Mouse (Mus musculus) natural killer cell, adult 2 months (primary cell): Measurements from ENCODE around the gene Dap3.
"Not testable (repeated sequence)": the region's sequence is repeated elsewhere in the genome, so short reads cannot be mapped to it uniquely, and the experiment has no call there.

Source experiments
- DNase-seq, 2 experiments: peaks; one replicate each; pipeline ENCODE4 v3.0.0; 2022; ENCODE audit warnings: low spot score in 2 of 2

Dap3 gene

DNA sequence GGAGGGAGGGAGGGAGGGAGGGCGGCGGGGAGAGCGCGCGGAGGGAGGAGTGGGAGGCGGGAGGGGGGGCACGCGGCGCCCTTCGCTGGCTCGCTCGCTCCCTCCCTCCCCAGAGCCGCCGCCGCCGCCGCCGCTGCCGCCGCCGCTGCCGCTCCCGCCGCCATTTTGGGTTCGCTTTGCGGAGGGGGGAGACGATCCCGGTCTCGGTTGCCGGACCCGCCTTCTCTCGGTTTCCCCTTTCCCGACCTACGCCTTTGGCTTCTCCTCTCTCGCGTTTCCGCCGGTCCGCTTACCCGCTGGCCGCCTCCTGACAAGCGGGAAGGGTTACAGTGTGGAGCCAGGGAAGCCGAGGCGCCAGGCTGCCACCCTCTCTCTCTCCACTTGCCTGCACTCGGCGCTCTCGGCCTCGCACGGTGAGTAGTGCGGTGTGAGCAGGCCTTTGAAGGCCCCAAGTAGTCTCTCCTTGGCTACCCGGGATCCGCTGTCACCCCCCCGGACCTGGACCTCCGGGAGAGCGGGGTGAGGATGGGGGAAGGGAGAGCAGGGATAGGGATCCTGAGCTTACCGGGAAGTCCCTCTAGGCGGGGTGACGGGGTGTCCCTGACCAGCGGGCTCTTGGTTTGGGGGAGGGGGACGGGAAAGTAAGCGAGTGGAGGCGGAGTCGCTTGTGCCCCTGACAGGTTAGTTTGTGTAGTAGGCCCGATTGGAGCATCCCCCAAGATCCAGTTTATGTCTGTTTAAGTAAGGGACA, at the start of gene Dap3, which contains the start of gene Ash1l:
TSS of gene Dap3 (minus strand) at position 606 of the 751 bp plus-strand sequence.
TSS of gene Ash1l (plus strand) at position 47 of the 751 bp plus-strand sequence.
- peak; percentile 82 to 86 for DNase-seq

DNA sequence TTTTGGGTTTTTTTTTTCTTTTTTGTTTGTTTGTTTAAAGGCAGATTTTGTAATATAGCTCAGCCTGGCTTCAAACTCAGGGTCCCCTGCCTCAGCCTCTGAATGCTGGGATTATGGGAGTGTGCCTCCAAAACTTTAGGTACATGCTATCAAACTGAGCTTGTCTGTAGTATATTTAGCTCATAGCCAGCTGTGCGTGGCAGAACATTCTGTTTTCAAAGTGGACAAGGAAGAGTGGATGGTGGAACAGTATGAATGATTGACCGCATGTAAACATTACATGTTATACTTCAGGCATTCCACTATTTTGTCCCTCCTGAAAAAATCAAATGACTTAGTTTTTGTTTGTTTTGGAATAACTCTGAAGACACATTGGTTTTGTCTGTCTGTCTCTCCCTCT, 41.8 kb upstream of the Dap3 start:
- no peak for DNase-seq

DNA sequence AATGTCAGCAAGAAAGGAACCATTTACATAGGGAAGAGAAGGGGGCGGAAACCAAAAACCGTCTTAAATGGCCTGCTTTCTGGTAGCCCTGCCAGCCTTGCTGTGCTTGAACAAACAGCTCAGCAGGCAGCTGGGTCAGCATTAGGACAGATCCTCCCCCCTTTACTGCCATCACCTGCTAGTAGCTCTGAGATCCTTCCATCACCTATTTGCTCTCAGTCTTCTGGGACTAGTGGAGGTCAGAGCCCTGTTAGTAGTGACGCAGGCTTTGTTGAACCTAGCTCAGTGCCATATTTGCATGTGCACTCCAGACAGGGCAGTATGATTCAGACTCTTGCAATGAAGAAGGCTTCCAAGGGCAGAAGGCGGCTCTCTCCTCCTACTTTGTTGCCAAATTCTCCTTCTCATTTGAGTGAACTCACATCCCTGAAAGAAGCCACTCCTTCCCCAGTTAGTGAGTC, 33.0 kb upstream of the Dap3 start:
- DNase-seq, result no peak

DNA sequence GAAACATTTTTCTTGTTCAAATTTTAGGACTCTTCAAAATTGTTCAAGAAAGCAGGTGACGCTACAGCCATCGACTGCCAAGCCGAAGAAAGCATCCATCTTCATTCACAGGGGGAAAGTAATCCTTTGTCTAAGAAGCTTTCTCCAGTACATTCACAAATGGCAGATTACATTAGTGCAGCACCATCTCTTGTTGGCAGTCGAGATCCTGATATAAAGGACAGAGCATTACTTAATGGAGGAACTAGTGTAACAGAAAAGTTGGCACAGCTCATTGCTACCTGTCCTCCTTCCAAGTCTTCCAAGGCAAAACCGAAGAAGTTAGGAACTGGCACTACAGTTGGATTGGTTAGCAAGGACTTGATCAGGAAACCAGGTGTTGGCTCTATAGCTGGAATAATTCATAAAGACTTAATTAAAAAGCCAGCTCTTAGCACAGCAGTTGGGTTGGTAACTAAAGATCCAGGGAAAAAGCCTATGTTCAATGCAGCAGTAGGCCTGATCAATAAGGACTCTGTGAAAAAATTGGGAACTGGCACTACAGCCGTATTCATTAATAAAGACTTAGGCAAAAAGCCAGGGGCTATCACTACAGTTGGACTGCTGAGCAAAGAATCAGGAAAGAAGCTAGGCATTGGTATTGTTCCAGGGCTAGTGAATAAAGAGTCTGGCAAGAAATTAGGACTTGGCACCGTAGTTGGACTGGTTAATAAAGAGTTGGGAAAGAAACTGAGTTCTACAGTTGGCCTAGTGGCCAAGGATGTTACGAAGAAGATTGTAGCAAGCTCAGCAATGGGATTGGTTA, 30.4 kb upstream of the Dap3 start:
- no peak for DNase-seq

DNA sequence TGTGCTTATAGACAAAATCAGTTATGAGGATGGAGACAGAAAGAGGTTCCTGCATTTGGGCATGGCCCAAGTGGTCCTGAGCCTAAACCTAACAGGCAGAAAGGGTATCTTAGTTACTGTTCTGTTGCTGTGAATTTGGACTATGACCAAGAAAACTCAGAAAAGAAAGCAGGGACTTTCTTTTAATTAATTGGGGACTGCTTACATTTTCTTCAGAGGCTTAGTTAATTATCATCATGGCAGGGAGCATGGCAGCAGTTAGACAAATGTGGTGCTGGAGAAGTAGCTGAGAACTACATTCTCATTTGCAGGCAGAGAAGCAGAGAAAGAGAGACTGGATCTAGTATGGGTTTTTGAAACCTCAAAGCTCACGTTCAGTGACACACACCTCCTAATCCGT, 24.0 kb upstream of the Dap3 start:
- no peak for DNase-seq

DNA sequence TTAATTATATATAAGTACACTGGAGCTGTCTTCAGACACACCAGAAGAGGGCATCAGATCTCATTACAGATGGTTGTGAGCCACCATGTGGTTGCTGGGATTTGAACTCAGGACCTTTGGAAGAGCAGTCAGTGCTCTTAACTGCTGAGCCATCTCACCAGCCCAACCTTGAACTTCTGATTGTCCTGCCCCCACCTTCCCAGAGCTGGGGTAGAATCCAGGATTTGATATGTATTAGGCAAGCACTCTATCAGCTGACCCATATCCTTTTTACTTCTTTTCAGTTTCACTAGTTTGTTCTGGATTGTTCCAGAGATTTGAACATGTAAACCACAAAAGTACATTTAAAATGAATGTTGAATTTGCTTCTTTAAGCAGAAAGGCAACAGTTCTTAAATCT, 12.2 kb upstream of the Dap3 start:
- DNase-seq, result not testable (repeated sequence)

DNA sequence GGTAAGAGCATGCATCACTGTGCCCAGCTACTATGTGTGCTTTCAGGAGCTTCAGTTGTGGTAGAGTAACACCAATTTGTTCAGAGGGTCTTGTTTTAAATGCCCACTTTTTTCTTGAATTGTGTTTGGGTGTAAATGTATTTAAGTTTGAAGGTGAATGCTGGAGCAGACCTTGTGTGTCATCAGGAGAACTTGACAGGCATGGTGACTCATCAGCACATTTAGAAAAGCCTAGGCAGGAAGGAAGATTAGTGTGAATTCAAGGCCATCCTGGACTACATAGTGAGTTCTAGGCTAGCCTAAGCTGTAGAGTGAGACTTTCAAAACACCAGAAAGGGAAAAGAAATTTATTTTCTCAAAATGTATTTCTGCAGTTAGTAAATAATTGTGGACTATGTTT, 2.8 kb upstream of the Dap3 start:
- DNase-seq, result no peak

DNA sequence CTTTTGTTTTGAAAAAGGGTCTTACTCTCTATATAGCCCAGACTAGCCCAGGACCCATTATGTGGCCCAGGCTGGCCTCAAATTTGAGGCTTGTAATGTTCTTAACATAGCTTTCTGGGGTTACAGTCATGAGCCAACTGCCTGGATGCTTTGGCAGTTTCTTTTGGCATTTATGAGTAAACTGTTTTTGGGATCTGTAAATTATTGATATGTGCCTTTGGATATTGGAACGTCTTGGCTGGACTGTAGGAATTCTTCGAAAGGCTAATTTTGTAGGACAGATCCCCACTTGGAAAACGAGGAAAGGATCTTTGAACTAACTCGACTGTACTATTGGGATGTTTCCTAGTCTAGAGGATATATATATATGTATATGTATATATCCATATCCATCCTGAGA, 2.3 kb upstream of the Dap3 start:
- no peak for DNase-seq

DNA sequence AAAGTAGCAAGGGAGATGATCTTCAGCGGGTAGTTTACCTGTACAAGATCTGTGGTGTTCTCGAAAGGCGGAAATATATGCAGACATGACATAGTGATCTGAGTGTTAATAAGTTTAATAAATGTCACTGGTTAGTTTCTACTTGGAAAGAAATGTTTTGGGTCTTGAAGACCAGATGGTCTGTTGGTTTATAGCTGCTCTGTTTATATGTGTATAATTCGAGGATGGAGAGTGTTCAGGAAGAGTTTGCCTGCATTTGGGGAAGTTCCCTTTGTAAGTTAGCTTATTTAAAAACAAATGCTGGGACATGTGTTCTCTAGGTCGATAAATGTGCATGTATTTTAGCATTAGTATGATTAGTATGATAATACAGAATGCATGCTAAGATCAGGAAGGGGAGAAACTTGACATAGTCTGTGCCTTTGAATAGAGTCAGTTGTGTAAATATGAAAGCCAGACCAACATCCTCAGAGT, 383 bp upstream of the Dap3 start:
- DNase-seq, result no peak

DNA sequence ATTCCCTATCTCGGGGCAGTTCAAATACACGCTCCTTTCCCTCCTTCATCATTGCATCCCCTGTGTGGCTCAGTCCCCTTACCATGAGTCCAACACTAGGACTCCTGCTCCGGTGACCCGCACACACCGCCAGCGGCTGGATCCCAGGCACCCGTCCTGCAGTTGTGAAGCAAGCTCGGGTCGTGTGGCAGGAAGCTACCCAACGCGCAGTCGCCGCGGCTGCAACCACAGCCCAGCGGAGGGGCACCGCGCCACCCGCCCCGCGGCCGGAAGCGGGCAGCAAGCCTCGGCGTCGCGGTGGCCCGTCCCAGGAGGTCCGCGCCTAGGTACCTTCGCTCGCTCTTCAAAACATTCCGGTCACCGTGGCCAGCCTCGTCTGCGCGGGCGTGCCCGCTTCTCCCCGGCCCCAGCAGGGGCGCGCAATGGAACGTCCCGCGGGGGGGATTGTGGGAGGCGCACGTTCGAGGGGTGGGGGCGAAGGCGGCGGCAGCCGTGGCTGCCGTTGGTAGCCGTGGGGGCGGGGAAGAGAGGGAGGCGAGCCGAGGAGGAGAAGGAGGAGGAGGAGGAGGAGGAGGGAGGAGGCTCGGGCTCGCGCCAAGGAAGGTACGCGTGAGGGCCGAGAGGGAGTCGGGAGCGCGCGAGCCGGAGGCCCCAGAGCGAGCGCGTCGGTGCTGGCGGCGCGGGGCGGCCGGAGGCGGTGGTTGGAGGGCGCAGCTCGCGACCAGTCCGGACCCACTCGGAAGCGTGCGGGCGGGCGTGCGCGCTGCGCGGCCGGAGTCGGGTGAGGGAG, 1.0 kb downstream of the Dap3 start:
- DNase-seq, result peak; percentile 64 to 77

DNA sequence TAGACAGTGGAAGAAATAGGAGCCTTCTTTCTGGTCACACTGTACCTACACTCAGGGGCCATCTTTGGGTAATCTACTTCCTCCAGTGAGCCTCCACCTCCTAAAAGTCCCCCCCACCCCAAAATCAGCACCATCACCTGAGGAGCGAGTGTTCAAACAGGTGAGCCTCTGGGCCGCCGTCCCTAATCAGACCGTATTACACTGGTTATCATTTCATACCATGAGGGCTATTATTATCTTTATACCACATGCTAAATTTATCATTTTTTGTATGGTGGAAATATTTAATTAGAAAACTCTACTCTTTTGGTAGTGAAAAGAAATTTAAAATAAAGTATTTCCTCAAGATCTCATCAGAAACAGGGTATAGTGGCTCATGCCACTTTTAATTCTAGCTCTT, 6.9 kb downstream of the Dap3 start:
- DNase-seq, result no peak

DNA sequence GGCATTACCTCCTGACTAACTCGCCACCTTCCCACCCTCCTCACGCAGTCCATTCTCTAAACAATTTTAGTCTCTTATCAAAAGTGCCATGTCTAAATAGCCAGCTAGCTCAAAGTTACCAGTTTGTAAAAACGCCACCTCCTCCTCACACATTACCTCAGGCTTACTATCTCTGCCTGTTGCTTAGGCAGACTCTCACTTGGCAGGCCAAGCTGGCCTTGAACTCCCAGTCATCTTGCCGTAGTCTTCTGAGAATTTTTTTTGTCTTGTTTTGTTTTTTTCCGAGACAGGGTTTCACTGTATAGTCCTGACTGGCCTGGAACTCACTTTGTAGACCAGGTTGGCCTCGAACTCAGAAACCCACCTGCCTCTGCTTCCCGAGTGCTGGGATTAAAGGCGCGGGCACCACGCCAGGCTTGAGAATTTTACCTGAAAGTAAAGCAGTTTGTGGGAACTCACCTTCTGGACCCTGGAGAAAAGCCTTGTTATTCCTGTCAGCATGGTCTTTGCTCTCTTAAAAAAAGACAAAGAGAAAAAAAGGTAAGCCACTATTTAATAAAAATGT, 8.6 kb downstream of the Dap3 start:
- DNase-seq, result no peak

DNA sequence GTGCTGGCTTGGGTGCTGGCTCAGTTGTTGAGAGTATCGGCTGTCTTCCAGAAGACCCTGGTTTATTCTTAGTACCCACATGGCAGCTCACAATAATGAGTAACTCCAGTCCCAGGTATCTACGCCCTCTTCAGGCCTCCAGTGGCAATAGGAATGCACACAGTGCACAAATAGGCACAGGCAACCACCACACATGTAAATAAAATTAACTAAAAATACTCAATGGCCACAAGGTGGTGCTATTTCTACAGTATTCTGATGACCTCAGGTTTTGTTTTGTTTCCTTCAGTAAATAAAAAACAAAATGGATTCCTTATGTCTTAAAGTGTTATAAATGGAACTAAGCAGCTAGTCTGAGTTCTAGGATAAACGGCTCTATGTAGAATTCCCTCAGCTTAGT, 11.2 kb downstream of the Dap3 start:
- DNase-seq, result peak; percentile 36 to 37

DNA sequence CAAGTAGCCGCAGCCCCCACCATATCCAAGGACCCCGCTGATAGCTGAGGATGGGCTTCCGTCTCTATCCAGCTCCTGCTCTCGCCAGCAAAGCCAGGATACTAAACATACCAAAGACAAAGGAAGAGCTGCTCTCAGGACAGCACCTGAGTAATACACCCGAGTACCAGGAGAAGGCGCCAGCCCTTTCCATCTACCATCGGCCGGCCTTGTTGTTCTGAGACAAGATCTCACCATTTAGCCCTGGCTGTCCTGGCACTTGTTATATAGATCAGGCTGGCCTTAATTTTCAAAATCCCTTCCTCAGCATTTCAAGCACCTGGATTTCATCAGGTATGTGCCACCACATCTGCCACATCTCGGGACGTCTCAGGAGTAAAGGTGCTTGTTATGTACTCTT, 11.9 kb downstream of the Dap3 start:
- no peak for DNase-seq

DNA sequence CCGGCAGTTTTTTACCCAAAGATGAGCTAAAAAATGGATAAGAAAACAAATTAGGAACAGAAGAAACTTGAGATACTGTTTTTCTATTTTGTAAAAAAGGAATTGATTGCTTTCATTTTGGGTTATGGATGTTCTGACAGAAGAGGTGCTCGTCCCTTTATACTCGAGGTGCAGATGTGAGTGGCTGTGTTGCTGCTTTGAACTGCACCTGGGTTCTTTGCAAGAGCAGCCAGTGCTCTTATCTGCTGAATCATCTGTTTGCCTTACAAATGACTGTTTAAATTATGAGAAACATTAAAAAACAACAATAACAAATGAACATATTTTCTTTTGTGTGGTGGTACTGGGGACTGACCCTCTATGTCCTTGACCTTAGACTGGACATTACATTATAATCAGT, 21.5 kb downstream of the Dap3 start:
- DNase-seq, result no peak

DNA sequence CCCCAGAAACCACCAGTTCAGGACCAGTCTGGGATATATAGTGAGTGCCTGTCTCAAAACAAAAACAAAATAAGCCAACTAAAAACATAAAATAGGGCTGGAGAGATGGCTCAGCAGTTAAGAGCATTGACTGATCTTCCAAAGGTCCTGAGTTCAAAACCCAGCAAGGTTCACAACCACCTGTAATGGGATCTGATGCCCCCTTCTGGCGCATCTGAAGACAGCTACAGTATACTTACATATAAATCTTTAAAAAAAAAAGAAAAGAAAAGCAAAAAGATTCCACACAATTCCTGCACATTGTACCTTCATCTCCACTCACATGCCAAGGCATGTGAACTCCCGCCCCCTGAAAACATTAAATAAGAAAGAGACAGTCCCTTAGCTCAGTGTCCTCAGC, 25.3 kb downstream of the Dap3 start:
- no peak for DNase-seq

DNA sequence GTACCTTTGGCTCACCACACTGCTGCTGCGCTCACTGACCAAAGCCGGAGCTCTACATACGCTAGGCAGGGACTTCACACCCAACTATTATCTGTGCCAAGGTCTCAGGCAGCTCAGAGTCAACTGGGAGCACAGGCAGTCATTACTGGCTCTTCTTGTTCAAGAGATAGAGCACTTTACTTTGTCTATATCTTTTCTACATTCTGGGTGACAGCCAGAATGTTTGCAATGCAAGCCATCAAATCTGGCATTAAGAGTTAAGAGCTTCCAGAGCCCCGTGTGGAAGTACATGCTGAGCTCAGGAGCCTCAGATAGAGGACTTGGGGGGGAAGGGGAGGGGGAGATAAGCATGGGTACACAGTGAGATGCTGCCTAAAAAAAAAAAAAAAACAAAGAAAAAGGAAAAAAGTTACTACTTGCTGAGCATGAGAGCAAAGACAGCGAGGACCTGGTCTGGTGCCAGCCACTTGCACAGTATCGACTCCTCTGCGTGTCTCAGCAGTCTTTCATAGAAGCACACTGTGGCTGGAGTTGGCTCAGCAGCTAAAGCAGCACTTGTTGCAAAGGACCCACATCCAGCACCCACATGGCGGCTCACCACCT, 26.9 kb downstream of the Dap3 start:
- no peak for DNase-seq

DNA sequence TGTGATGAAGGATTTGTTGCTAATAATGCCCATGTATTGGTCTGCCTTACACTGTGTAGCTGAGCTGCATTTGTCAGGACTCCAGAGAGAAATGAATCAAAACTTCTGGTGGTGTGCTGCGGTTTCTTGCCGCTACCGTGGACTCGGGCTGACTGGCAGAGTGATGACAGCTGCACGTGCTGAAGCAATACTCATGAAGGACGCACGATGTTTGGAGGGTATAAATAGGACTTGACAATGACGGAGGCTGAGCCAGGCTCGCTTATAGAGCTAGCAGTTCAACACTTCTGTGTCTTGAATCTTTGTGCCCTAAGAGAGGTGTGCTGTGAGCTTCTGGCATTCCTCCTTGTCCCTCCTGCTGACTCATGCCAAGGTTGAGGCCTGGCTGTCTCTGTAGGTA, 29.6 kb downstream of the Dap3 start:
- DNase-seq, result no peak

DNA sequence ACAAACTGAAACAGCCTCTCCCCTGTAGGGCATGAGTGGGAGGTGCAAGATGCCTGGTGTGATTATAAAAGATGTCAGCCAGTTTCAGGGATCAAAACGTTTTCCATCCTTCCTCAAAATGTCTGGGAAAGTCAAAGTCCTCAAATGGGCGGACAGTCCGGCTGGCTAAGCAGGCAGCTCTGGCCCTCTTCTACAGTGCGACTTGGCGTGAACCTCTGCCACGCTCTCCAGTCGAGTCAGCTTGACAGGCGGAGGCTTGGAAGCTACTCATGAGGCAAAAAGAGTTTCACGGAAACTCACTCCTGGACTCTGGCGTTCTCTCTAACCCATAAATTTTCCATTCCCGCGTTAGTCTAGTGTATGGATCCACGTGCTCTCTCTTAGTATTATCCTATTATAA, 32.0 kb downstream of the Dap3 start:
- no peak for DNase-seq

DNA sequence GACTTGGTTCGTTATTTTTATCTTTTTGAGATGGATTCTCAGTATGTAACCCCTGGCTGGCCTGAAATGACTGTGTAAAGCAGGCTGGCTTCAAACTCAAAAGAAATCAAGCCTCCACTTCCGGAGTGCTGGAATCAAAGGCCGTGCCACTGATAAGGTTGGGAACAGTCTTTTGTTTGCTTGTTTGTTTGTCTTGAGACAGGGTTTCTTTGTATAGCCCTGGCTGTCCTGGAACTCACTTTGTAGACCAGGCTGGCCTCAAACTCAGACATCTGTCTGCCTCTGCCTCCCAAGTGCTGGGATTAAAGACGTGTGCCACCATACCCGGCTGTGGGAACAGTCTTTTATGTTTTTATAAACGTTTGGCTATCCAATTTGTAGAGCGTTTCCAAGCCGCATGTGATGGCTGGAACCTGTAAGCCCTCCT, 36.6 kb downstream of the Dap3 start:
- DNase-seq, result no peak
